Mouse (Mus musculus) layer of hippocampus, adult 11-12 months (tissue): ENCODE data around the gene Gm3164.
A peak's percentile ranks its signal among the peaks of the same experiment; 100 is the strongest.
"Not testable (repeated sequence)": the region's sequence is repeated elsewhere in the genome, so short reads cannot be mapped to it uniquely, and the experiment has no call there.

Source experiments
- DNase-seq: peaks from one replicate; pipeline ENCODE4 v3.0.0; 2022; ENCODE audit warnings: low spot score

Gene Gm3164

GRCm38 (mm10) chr14:4414965-4415835, at the start of gene Gm3164:
TSS of gene Gm3164 (plus strand) at chr14:4415448.
- peak; percentile 35 for DNase-seq

GRCm38 (mm10) chr14:4368991-4369390, 46.3 kb upstream of the Gm3164 start:
- not testable (repeated sequence) for DNase-seq

- not testable (repeated sequence) for DNase-seq
Observed at GRCm38 (mm10) chr14:4369691-4370090, 45.6 kb upstream of the Gm3164 start.

GRCm38 (mm10) chr14:4377871-4378270, 37.4 kb upstream of the Gm3164 start:
- not testable (repeated sequence) for DNase-seq

DNA sequence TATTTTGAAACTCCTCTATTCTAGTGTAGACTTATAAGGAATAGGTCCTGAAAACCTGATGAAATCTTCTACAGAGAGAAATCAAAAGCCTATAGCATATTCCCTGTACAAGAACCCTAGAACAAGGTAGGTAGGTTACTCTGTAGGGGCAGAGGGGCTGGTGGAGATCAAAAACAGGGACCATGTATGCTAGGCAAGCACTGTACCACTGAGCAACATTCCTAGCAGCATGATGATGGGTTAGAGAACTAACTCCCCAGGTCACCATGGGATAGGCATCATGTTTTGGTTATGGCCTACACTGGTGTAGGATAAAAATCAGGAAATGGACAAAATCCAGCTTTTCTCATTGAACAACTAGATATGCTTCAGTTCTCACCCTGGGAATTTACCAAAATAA, 29.6 kb upstream of the Gm3164 start:
- not testable (repeated sequence) for DNase-seq

- DNase-seq = not testable (repeated sequence)
Observed at GRCm38 (mm10) chr14:4392841-4393530, 22.3 kb upstream of the Gm3164 start.

- DNase-seq = not testable (repeated sequence)
Observed at GRCm38 (mm10) chr14:4397226-4397625, 18.0 kb upstream of the Gm3164 start, which contains the start of gene Gm3159. TSS of gene Gm3159 (plus strand) at chr14:4397526.

DNA sequence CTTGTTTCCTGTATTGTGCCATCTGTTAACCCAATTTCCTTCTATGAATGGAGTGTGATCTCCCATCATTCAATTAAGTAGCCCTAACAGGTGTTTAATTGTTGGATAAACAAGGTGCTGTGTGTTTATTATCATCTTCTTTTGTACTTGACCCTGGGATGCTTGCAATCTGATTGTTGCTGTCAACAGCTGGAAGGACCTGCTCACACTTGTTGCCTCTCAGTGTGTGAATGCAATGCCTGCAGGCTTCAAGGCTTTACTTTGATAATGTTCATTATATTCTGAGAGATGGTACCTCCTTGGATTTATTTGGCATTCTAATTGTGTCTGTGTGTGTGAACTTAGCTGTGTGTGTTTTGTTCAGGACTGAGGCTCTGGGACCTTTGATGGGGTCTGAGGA, 16.6 kb upstream of the Gm3164 start:
- DNase-seq = not testable (repeated sequence)

DNA sequence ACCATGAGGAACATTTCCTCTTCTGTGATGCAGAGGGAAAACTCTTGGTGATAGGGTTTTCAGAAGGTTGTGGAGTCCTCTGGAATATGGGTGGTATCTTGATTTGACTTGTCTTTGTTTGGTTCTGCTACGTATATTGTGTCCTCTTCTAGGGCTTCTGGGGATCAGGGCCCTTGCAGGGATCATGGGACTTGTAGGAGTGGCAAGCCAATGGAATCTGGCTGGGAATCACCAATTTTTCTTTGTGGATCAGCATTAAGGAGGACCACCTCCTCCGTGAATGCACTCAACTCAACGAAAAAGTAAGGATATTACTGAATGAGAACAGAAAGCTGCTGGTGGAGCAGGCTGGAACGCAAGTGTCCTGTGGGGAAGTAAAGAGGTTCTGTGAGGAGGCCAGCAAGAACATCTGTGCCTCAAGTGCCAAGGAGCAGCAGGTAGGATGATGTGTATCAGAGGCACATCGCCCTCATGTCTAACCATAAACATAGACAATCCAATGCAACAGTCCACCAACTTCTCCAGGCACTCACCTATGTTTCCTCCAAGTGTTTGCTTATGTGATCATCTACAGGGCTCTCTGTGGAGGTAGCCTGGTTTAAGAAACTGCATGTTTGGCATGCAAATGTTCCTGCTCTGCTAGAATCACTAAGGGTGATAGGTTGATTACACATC, 15.0 kb upstream of the Gm3164 start:
- DNase-seq = not testable (repeated sequence)

GRCm38 (mm10) chr14:4401245-4401644, 14.0 kb upstream of the Gm3164 start:
- not testable (repeated sequence) for DNase-seq

DNA sequence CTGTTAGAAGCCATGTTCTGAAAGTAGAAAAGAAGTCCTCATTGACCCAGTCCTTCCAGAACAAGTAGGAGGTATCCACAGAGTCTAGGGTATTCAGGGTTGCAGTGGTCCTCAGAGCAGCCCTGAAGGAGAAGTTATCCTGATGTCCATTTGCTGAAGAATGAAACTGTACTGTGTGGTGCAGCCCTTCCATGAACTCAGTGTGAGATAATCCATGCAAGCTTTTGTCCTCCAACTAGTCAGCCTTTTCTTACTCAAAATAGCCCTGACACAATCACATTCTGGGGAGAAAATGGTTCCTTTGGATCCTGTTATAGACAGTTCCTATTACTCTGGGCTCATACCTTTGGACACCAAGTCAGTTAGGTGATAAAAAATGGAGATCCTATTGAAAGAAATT, 11.4 kb upstream of the Gm3164 start:
- not testable (repeated sequence) for DNase-seq

- not testable (repeated sequence) for DNase-seq
Observed at GRCm38 (mm10) chr14:4409939-4410338, 5.3 kb upstream of the Gm3164 start.

DNA sequence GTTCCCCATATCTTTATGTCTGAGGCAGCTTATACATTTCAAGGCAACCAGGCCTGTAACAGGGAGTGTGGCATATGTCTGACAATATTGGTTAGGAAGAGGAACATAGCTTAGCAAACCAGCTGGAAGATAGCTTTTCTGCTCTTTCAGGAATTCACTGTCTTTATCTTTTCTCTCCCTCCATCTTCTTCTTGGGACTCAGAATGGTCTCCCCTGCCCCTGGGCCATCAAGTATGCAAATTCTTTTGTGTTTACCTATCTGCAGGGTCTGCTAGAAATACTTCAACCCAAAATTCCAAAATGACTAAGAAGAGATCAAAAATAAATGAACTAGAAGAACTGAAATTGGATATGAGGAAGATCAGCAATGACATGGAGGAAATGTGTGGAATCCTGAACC, 15.4 kb downstream of the Gm3164 start, which contains the start of gene Gm3173:
Gene Gm3173, plus strand, starts transcription at position 301 of the 400 bp plus-strand sequence.
- DNase-seq = not testable (repeated sequence)

DNA sequence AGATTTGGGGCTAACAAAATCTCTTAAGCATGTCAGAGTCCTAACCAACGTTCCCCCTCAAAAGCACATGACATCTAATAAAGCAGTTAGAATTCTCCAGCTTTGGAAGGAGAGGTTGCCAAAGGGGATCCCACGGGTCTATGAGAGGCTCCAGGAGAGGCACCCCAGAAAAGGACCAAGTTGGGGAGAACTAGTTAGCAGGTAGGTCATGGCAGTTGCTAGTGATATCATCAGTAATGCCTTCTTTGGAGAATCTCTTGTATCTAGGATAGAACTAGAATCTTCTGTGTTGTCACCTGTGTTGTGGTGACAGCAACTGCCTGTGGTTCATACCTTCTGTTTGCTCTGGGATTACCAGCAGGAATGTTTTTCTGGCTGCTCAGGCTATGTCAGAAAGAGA, 66.2 kb downstream of the Gm3164 start, which contains the start of gene Gm3182:
Gene Gm3182, plus strand, starts transcription at position 301 of the 400 bp plus-strand sequence.
- DNase-seq = not testable (repeated sequence)
